ENCODE assay signal across 12 mouse cellular contexts in genomic region chr9:65177912-65178311, GRCm38 (mm10). TPM values are rescaled to one million over a fixed set of nuclear protein-coding genes. Genes with fewer than 3 reads are reported as not detected.
DNase-seq lines count a peak whose midpoint lies in the region; ATAC-seq lines count a peak whose summit lies in the region.
"Had no signal": no experiment of that assay in that cellular context is flagged by ENCODE, and none has a peak within 500 bp of the region (broad histone marks: within the 10 kb centered on the region; RNA-seq: fewer than 3 reads in every experiment).

No protein-coding gene starts in this region.

- 70% methylated on average over 10 of the region's 10 CpGs for WGBS in kidney, embryonic 16.5 days
- 35% methylated on average over 10 of the region's 10 CpGs for WGBS in forebrain, embryonic 11.5 days
- WGBS in hindbrain, embryonic 16.5 days, result 44% methylated on average over 10 of the region's 10 CpGs
- WGBS in neural tube, embryonic 12.5 days, result 42% methylated on average over 10 of the region's 10 CpGs

- no peak for ATAC-seq in kidney, embryonic 16.5 days (ENCODE audit: low FRiP score, low TSS enrichment)
- ATAC-seq in forebrain, embryonic 11.5 days (replicated peaks; ENCODE audit: low FRiP score), result no peak
- no peak for ATAC-seq in hindbrain, embryonic 16.5 days
- ATAC-seq in neural tube, embryonic 12.5 days (ENCODE audit: low FRiP score, low read depth), result no peak
- no peak for ATAC-seq in monocyte, adult 5-6 weeks (replicated peaks; ENCODE audit: insufficient number of reproducible peaks, low FRiP score, low TSS enrichment, poor library complexity, severe bottlenecking)
- ATAC-seq: CD4-positive, CD25-positive, alpha-beta regulatory T cell, adult 4 months had no signal

- no peaks in the 10 kb centered on the region for H3K9me3 ChIP-seq in kidney, embryonic 16.5 days (ENCODE audit: low read length)
- H3K9me3 ChIP-seq in forebrain, embryonic 11.5 days (ENCODE audit: control insufficient read depth, low read length), result no peaks in the 10 kb centered on the region
- no peaks in the 10 kb centered on the region for H3K9me3 ChIP-seq in hindbrain, embryonic 16.5 days (ENCODE audit: control insufficient read depth, low read length)
- no peaks in the 10 kb centered on the region for H3K9me3 ChIP-seq in neural tube, embryonic 12.5 days
- H3K9me3 ChIP-seq: limb, embryonic 13.5 days had no signal

- H3K27ac ChIP-seq in kidney, embryonic 16.5 days (ENCODE audit: low read length), result no peak overlapping the region
- H3K27ac ChIP-seq in forebrain, embryonic 11.5 days (ENCODE audit: low read depth, low read length), result peak overlapping the region; percentile 98
- H3K27ac ChIP-seq in hindbrain, embryonic 16.5 days (ENCODE audit: low read depth, low read length), result peak overlapping the region; percentile 72
- H3K27ac ChIP-seq in neural tube, embryonic 12.5 days, result peak overlapping the region; percentile 85
- H3K27ac ChIP-seq: limb, embryonic 13.5 days had no signal

- no peak for DNase-seq in kidney, postnatal 10 days
- no peak for DNase-seq in forebrain, embryonic 11.5 days (ENCODE audit: low spot score)
- no peak for DNase-seq in adrenal gland, postnatal 25 days
- DNase-seq in embryo, embryonic 9.5 days (ENCODE audit: extremely low spot score), result no peak
- DNase-seq: thymus, postnatal 36 days had no signal

- peaks cover 6% of the 10 kb centered on the region; the same call in 1 of the 2 replicates for H3K27me3 ChIP-seq in kidney, embryonic 16.5 days (ENCODE audit: insufficient read depth, low read length)
- no peaks in the 10 kb centered on the region for H3K27me3 ChIP-seq in forebrain, embryonic 11.5 days (ENCODE audit: control insufficient read depth, insufficient read depth, low read length)
- no peaks in the 10 kb centered on the region for H3K27me3 ChIP-seq in hindbrain, embryonic 16.5 days (replicated peaks; ENCODE audit: control insufficient read depth, insufficient read depth, low read length)
- no peaks in the 10 kb centered on the region for H3K27me3 ChIP-seq in neural tube, embryonic 12.5 days (replicated peaks)

- no peaks in the 10 kb centered on the region for H3K36me3 ChIP-seq in kidney, embryonic 16.5 days (ENCODE audit: insufficient read depth, low read length)
- H3K36me3 ChIP-seq in forebrain, embryonic 11.5 days (ENCODE audit: control insufficient read depth, insufficient read depth, low read length), result peaks cover 9% of the 10 kb centered on the region; the same call in 1 of the 2 replicates
- H3K36me3 ChIP-seq in hindbrain, embryonic 16.5 days (ENCODE audit: control insufficient read depth, insufficient read depth, low read length), result peaks cover 5% of the 10 kb centered on the region; the same call in 1 of the 2 replicates
- H3K36me3 ChIP-seq in neural tube, embryonic 12.5 days, result peaks cover 29% of the 10 kb centered on the region
- H3K36me3 ChIP-seq: limb, embryonic 13.5 days had no signal

- no peak overlapping the region for H3K4me3 ChIP-seq in kidney, embryonic 16.5 days (ENCODE audit: low read length)
- no peak overlapping the region for H3K4me3 ChIP-seq in forebrain, embryonic 11.5 days (ENCODE audit: low read depth, low read length)
- no peak overlapping the region for H3K4me3 ChIP-seq in hindbrain, embryonic 16.5 days (ENCODE audit: low read length)
- H3K4me3 ChIP-seq in neural tube, embryonic 12.5 days, result no peak overlapping the region
- H3K4me3 ChIP-seq: limb, embryonic 13.5 days; myocyte had no signal

- peaks cover 46% of the 10 kb centered on the region for H3K4me1 ChIP-seq in kidney, embryonic 16.5 days (ENCODE audit: insufficient read depth, low read length)
- peaks cover 64% of the 10 kb centered on the region for H3K4me1 ChIP-seq in forebrain, embryonic 11.5 days (replicated peaks; ENCODE audit: control insufficient read depth, insufficient read depth, low read length)
- peaks cover 50% of the 10 kb centered on the region for H3K4me1 ChIP-seq in hindbrain, embryonic 16.5 days (ENCODE audit: control insufficient read depth, insufficient read depth, low read depth, low read length)
- peaks cover 87% of the 10 kb centered on the region for H3K4me1 ChIP-seq in neural tube, embryonic 12.5 days

- peak overlapping the region; percentile 43; the same call in 1 of the 2 replicates for H3K4me2 ChIP-seq in kidney, embryonic 16.5 days (replicated peaks; ENCODE audit: low read depth, low read length)
- peak overlapping the region; percentile 29; the same call in 1 of the 2 replicates for H3K4me2 ChIP-seq in forebrain, embryonic 11.5 days (ENCODE audit: low read depth, low read length, severe bottlenecking)
- no peak overlapping the region for H3K4me2 ChIP-seq in hindbrain, embryonic 16.5 days (ENCODE audit: low read length)
- peak overlapping the region; percentile 46 for H3K4me2 ChIP-seq in neural tube, embryonic 12.5 days (replicated peaks)

- no peak overlapping the region for H3K9ac ChIP-seq in kidney, embryonic 16.5 days (replicated peaks; ENCODE audit: low read length)
- H3K9ac ChIP-seq in forebrain, embryonic 11.5 days (ENCODE audit: low read length), result peak overlapping the region; percentile 55
- peak overlapping the region; percentile 53; the same call in 1 of the 2 replicates for H3K9ac ChIP-seq in hindbrain, embryonic 16.5 days (ENCODE audit: low read depth, low read length)
- peak overlapping the region; percentile 48; the same call in 1 of the 2 replicates for H3K9ac ChIP-seq in neural tube, embryonic 12.5 days
- H3K9ac ChIP-seq: limb, embryonic 13.5 days had no signal

RNA-seq across cellular contexts. Expression of gene Parp16, which starts 17.2 kb away (rescaled TPM):
- polyA plus RNA-seq in kidney, embryonic 16.5 days (2015; fragmentation: Nextera tagmentation; extraction: Ambion mirVana), result 7.4 and 8.6 TPM in 2 replicates
- polyA plus RNA-seq in forebrain, embryonic 11.5 days (2014; fragmentation: Nextera tagmentation; extraction: Ambion mirVana), result 5.4 and 6.6 TPM in 2 replicates
- polyA plus RNA-seq in hindbrain, embryonic 16.5 days (2015; fragmentation: Nextera tagmentation; extraction: Ambion mirVana), result 7.7 and 8.3 TPM in 2 replicates
- polyA plus RNA-seq in neural tube, embryonic 12.5 days (2016; fragmentation: Nextera tagmentation; extraction: Ambion mirVana), result 5.4 and 5.7 TPM in 2 replicates
- total RNA-seq in adrenal gland, postnatal 25 days (2021), result 26.8 and 26.9 TPM in 2 replicates
- total RNA-seq in monocyte, adult 5-6 weeks (2017), result 1.9 to 3.1 TPM (median 2.3 TPM) in 3 replicates

RNA-seq across cellular contexts. Expression of gene Igdcc3, which starts 36.9 kb away (rescaled TPM):
- 3.2 and 3.3 TPM in 2 replicates for polyA plus RNA-seq in kidney, embryonic 16.5 days (2015; fragmentation: Nextera tagmentation; extraction: Ambion mirVana)
- 81.2 and 83.8 TPM in 2 replicates for polyA plus RNA-seq in forebrain, embryonic 11.5 days (2014; fragmentation: Nextera tagmentation; extraction: Ambion mirVana)
- polyA plus RNA-seq in hindbrain, embryonic 16.5 days (2015; fragmentation: Nextera tagmentation; extraction: Ambion mirVana), result 4.4 and 9.0 TPM in 2 replicates
- polyA plus RNA-seq in neural tube, embryonic 12.5 days (2016; fragmentation: Nextera tagmentation; extraction: Ambion mirVana), result 32.6 and 36.4 TPM in 2 replicates
- 1.2 and 1.3 TPM in 2 replicates for total RNA-seq in adrenal gland, postnatal 25 days (2021)
- not detected in 3 replicates for total RNA-seq in monocyte, adult 5-6 weeks (2017)
- polyA plus RNA-seq: CD4-positive, CD25-positive, alpha-beta regulatory T cell, adult 4 months; myocyte had no signal
